Mouse (Mus musculus): ENCODE data around the gene Slc8a3.

GRCm38 (mm10) chr12:81156841-81157240 lies 176.1 kb downstream of the Slc8a3 start:
- no peak for TF ChIP-seq CTCF (IDR thresholded peaks at IDR 0.05; ENCODE audit: control insufficient read depth, insufficient read depth, insufficient read length)
- TF ChIP-seq FOSL1 (IDR thresholded peaks at IDR 0.05; ENCODE audit: insufficient read depth, low read length, poor library complexity, severe bottlenecking), result no peak
- TF ChIP-seq MYOD1 (IDR thresholded peaks at IDR 0.05; ENCODE audit: control insufficient read depth, insufficient read length, low read depth), result no peak
- TF ChIP-seq USF1 (IDR thresholded peaks at IDR 0.05; ENCODE audit: low read depth), result no peak
- no peak for TF ChIP-seq MAX (IDR thresholded peaks at IDR 0.05)
- TF ChIP-seq MYOG (IDR thresholded peaks at IDR 0.05; ENCODE audit: control insufficient read depth, extremely low read depth, insufficient read length), result no peak

Measured in C2C12 (cell line).